Mouse (Mus musculus) forebrain, embryonic 13.5 days (tissue): Measurements from ENCODE around the gene Ube2r2. TPM values are rescaled to one million over a fixed set of nuclear protein-coding genes. Genes with fewer than 3 reads are reported as not detected.

ENCODE experiments used
- ATAC-seq: fragments of 200-750 bp; cut with Nextera tagmentation; 2 replicates; pipeline ENCODE4 v1.8.0; 2017
- H3K27ac ChIP-seq: fragments of 300-500 bp; sonication (generic); 2 replicates; pipeline ENCODE4 v1.5.1; 2015; ENCODE audit warnings: inconsistent platforms, mild to moderate bottlenecking, moderate library complexity
- H3K27me3 ChIP-seq: fragments of 300-500 bp; sonication (generic); 2 replicates; pipeline ENCODE4 v1.6.1; 2015; ENCODE audit warnings: mild to moderate bottlenecking, inconsistent platforms
- H3K36me3 ChIP-seq: fragments of 300-500 bp; sonication (generic); 2 replicates; pipeline ENCODE4 v1.6.1; 2015; ENCODE audit warnings: mild to moderate bottlenecking, inconsistent platforms; ENCODE audit not compliant: poor library complexity, severe bottlenecking
- H3K4me1 ChIP-seq: fragments of 300-500 bp; sonication (generic); 2 replicates; pipeline ENCODE4 v1.6.1; 2015; ENCODE audit warnings: inconsistent platforms
- H3K4me2 ChIP-seq: fragments of 300-500 bp; sonication (generic); 2 replicates; pipeline ENCODE4 v1.6.1; 2015; ENCODE audit warnings: inconsistent platforms, mild to moderate bottlenecking, moderate library complexity
- H3K4me3 ChIP-seq: fragments of 300-500 bp; sonication (generic); 2 replicates; pipeline ENCODE4 v1.5.1; 2015; ENCODE audit warnings: mild to moderate bottlenecking, inconsistent platforms
- H3K9ac ChIP-seq: fragments of 300-500 bp; sonication (generic); 2 replicates; pipeline ENCODE4 v1.6.1; 2015; ENCODE audit warnings: mild to moderate bottlenecking, inconsistent platforms
- H3K9me3 ChIP-seq: fragments of 300-500 bp; sonication (generic); replicated peaks from 2 replicates; pipeline ENCODE4 v1.6.1; 2016; ENCODE audit warnings: inconsistent platforms
- WGBS: fragments of 180-500 bp; shearing (Covaris S2); methylation state at CpG from one replicate; pipeline ENCODE4 v1.1.7; 2015; 5-methylcytosine and 5-hydroxymethylcytosine counted together
- polyA plus RNA-seq: library from polyadenylated mRNA; unstranded; fragments of >200 nt; fragmentation: Nextera tagmentation; extraction: Ambion mirVana; gene quantifications from 2 replicates; pipeline ENCODE4 v1.2.1, GENCODE M21; 2015

Ube2r2 gene
- polyA plus RNA-seq, 1 experiment from 2014 or later: 73.2 TPM

- ATAC-seq: no peak
- H3K36me3 ChIP-seq: peaks cover 94% of the 10 kb centered on the region
- H3K9me3 ChIP-seq: no peaks in the 10 kb centered on the region
- no peak overlapping the region for H3K4me3 ChIP-seq
- H3K27me3 ChIP-seq: no peaks in the 10 kb centered on the region
- H3K4me2 ChIP-seq: no peak overlapping the region
- 77% methylated on average over 14 of the region's 14 CpGs for WGBS
- H3K27ac ChIP-seq: no peak overlapping the region
- H3K4me1 ChIP-seq: peaks cover 11% of the 10 kb centered on the region
- no peak overlapping the region for H3K9ac ChIP-seq
Measured at GRCm38 (mm10) chr4:41192544-41193512, 57.3 kb downstream of the Ube2r2 start.

GRCm38 (mm10) chr4:41195328-41195727, 59.8 kb downstream of the Ube2r2 start:
- Histone ChIP-seq H3K36me3 (peaks cover 98% of the 10 kb centered on the region), H3K27me3 (no peaks in the 10 kb centered on the region), H3K4me1 (peaks cover 11% of the 10 kb centered on the region), H3K9me3 (no peaks in the 10 kb centered on the region), H3K27ac (no peak overlapping the region), H3K4me3 (no peak overlapping the region), H3K4me2 (no peak overlapping the region), H3K9ac (no peak overlapping the region)
- 92% methylated on average over 15 of the region's 15 CpGs for WGBS
- no peak for ATAC-seq

GRCm38 (mm10) chr4:41196861-41197610, 61.5 kb downstream of the Ube2r2 start:
- no peak overlapping the region for H3K9ac ChIP-seq
- WGBS: 64% methylated on average over 3 of the region's 3 CpGs

GRCm38 (mm10) chr4:41202135-41202534, 66.6 kb downstream of the Ube2r2 start:
- H3K9me3 ChIP-seq: no peaks in the 10 kb centered on the region
- H3K36me3 ChIP-seq: peaks cover 97% of the 10 kb centered on the region
- H3K4me3 ChIP-seq: no peak overlapping the region
- no peaks in the 10 kb centered on the region for H3K27me3 ChIP-seq
- 91% methylated on average over 8 of the region's 8 CpGs for WGBS
- no peak overlapping the region for H3K9ac ChIP-seq
- H3K27ac ChIP-seq: no peak overlapping the region
- no peak for ATAC-seq
- H3K4me1 ChIP-seq: peaks cover 3% of the 10 kb centered on the region
- no peak overlapping the region for H3K4me2 ChIP-seq

More at GRCm38 (mm10) chr4:41196861-41197610, 61.5 kb downstream of the Ube2r2 start:
- Histone ChIP-seq H3K4me1 (peaks cover 11% of the 10 kb centered on the region), H3K36me3 (peaks cover 99% of the 10 kb centered on the region), H3K9me3 (no peaks in the 10 kb centered on the region), H3K27me3 (no peaks in the 10 kb centered on the region), H3K4me3 (no peak overlapping the region), H3K4me2 (no peak overlapping the region), H3K27ac (peak overlapping the region; percentile 69)
- peak; percentile 68 for ATAC-seq

- WGBS: 93% methylated on average over 8 of the region's 8 CpGs
- H3K4me1 ChIP-seq: no peaks in the 10 kb centered on the region
- H3K27me3 ChIP-seq: no peaks in the 10 kb centered on the region
- H3K4me3 ChIP-seq: no peak overlapping the region
- H3K9ac ChIP-seq: no peak overlapping the region
- no peak for ATAC-seq
- H3K36me3 ChIP-seq: peaks cover 97% of the 10 kb centered on the region
- H3K27ac ChIP-seq: no peak overlapping the region
- H3K4me2 ChIP-seq: no peak overlapping the region
- no peaks in the 10 kb centered on the region for H3K9me3 ChIP-seq
Measured at GRCm38 (mm10) chr4:41205751-41206150, 70.2 kb downstream of the Ube2r2 start.

GRCm38 (mm10) chr4:41208050-41208449, 72.5 kb downstream of the Ube2r2 start:
- no peaks in the 10 kb centered on the region for H3K9me3 ChIP-seq
- H3K4me3 ChIP-seq: no peak overlapping the region
- ATAC-seq: no peak
- no peaks in the 10 kb centered on the region for H3K4me1 ChIP-seq
- 96% methylated on average over 4 of the region's 4 CpGs for WGBS
- H3K27me3 ChIP-seq: no peaks in the 10 kb centered on the region
- no peak overlapping the region for H3K27ac ChIP-seq
- H3K36me3 ChIP-seq: peaks cover 92% of the 10 kb centered on the region
- no peak overlapping the region for H3K9ac ChIP-seq
- H3K4me2 ChIP-seq: no peak overlapping the region

- H3K27me3 ChIP-seq: no peaks in the 10 kb centered on the region
- H3K4me3 ChIP-seq: no peak overlapping the region
- H3K9me3 ChIP-seq: no peaks in the 10 kb centered on the region
- no peak overlapping the region for H3K9ac ChIP-seq
- no peak for ATAC-seq
- WGBS: 79% methylated on average over 1 of the region's 1 CpGs
- H3K4me1 ChIP-seq: no peaks in the 10 kb centered on the region
- peaks cover 95% of the 10 kb centered on the region for H3K36me3 ChIP-seq
- no peak overlapping the region for H3K27ac ChIP-seq
- no peak overlapping the region for H3K4me2 ChIP-seq
Measured at GRCm38 (mm10) chr4:41225412-41225811, 89.9 kb downstream of the Ube2r2 start.

- no peak overlapping the region for H3K27ac ChIP-seq
Measured at GRCm38 (mm10) chr4:41226351-41226750, 90.8 kb downstream of the Ube2r2 start.

GRCm38 (mm10) chr4:41235621-41236020, 100.1 kb downstream of the Ube2r2 start:
- 90% methylated on average over 5 of the region's 5 CpGs for WGBS
- Histone ChIP-seq H3K4me1 (peaks cover 5% of the 10 kb centered on the region; the same call in 1 of the 2 replicates), H3K9ac (no peak overlapping the region), H3K27ac (no peak overlapping the region), H3K4me2 (no peak overlapping the region), H3K27me3 (no peaks in the 10 kb centered on the region), H3K36me3 (peaks cover 51% of the 10 kb centered on the region), H3K9me3 (no peaks in the 10 kb centered on the region), H3K4me3 (no peak overlapping the region)
- ATAC-seq: no peak

More at GRCm38 (mm10) chr4:41226351-41226750, 90.8 kb downstream of the Ube2r2 start:
- no peak overlapping the region for H3K4me3 ChIP-seq
- H3K36me3 ChIP-seq: peaks cover 95% of the 10 kb centered on the region
- 85% methylated on average over 3 of the region's 3 CpGs for WGBS
- H3K4me2 ChIP-seq: no peak overlapping the region
- ATAC-seq: no peak
- H3K9me3 ChIP-seq: no peaks in the 10 kb centered on the region
- no peaks in the 10 kb centered on the region for H3K4me1 ChIP-seq
- H3K27me3 ChIP-seq: no peaks in the 10 kb centered on the region
- no peak overlapping the region for H3K9ac ChIP-seq

- H3K4me2 ChIP-seq: no peak overlapping the region
- no peak for ATAC-seq
- peaks cover 5% of the 10 kb centered on the region; the same call in 1 of the 2 replicates for H3K4me1 ChIP-seq
- H3K27me3 ChIP-seq: no peaks in the 10 kb centered on the region
- H3K27ac ChIP-seq: no peak overlapping the region
- peaks cover 22% of the 10 kb centered on the region for H3K36me3 ChIP-seq
- H3K9me3 ChIP-seq: no peaks in the 10 kb centered on the region
- H3K9ac ChIP-seq: no peak overlapping the region
- 79% methylated on average over 3 of the region's 3 CpGs for WGBS
- H3K4me3 ChIP-seq: no peak overlapping the region
Measured at GRCm38 (mm10) chr4:41240916-41241315, 105.4 kb downstream of the Ube2r2 start.
